Mouse (Mus musculus) cerebellum, adult (tissue): Measurements from ENCODE around the gene Kif4.

Experiments used
- ATAC-seq: cut with Nextera tagmentation; 2 replicates; pipeline ENCODE4 v1.9.2; 2017; ENCODE audit warnings: mild to moderate bottlenecking, moderate library complexity, mixed read lengths; ENCODE audit not compliant: insufficient number of reproducible peaks, low FRiP score, low TSS enrichment

Gene Kif4

DNA sequence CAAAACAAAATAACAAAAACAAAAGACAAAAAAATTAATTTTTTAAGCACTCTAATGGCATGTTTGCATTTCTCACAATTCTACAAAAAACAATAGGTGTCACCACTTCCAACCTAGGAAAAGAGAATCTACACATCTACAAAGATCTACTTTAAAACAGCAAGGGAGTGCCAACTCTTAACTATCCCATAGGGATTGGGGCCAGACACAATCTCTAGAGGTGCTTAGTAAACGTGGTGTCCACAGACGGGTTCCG, at the start of gene Kif4:
Gene Kif4 (plus strand): TSS at position 192 of the 256 bp plus-strand sequence.
- no peak for ATAC-seq

DNA sequence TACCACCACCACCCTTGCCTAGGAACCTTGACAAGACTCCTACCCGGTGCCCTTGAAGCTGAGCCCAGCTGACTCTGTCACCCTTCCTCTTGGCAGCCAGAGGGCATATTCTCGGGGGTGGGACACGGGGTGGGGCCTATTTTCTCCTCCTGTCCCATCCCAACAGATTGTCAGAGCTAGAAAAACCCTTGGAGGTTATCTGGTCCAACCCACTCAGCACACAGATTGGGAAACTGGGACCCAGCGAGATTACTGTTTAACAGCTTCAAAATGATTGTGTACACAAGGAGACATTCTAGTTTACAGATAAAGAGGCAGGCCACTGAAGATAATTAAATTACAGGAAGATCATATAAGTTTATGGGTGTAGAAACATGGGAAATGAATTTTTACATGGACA, 30.7 kb upstream of the Kif4 start, which contains the start of gene P2ry4:
Gene P2ry4 (minus strand): TSS at position 79 of the 400 bp plus-strand sequence.
- no peak for ATAC-seq

DNA sequence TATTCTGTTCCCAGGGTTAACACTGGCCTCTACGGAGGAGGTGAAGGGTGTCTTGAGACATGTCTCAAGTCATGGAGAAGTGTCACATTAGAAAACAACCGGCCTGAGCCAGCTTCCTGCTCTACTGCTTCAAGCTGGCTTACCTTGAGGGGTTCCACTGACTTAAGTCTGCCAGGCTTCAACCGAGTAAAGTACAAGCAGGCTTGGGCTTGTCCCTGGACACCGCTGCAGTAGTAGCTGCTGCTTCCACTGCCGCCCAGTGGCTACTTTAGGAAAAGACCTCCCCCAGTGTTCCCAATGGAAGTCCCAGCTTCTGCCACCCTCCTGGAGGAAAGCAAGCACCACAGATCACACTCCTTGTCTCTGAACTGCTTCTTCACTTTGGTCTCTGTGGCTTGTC, 28.1 kb upstream of the Kif4 start:
- ATAC-seq = no peak

DNA sequence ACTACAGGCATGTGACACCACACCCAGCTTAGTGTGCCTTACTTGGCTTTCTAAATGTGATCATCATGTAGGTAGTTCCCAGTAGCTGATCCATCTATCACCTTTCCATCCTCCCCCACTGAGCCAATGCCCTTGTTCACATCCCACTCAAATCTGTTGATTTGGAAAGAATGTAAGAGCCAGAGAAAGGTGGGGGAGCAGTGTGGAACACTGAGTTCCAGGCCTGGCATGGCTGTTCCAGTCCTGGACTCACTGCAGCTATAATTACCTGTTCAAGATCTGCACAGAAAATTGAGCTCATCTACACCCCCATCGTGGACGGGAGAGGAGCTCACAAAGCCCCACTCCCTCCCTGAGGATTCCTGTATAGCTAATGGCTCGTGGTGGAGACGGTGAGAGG, 25.8 kb upstream of the Kif4 start:
- ATAC-seq = no peak

DNA sequence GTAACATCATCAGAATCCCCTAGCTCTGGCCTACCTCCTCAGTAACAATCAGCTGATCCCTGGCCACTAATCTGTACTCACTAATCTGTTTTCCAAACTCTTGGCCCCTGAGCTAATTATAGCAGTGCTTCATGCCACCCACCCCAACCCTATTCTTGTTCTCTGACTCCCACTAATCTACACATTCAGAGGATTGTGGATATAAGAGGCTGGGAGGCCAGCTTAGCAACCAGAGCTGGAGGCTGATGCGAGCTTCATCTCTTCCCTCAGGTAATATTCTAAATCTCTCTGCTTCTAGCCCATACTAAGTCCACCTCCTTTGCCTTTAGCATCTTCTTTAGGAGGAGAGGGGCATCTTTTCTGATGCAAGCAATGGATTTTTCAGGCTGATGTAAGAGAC, 20.2 kb upstream of the Kif4 start, which contains the start of gene Arr3:
Gene Arr3 (plus strand): TSS at position 184 of the 400 bp plus-strand sequence.
- no peak for ATAC-seq

GRCm38 (mm10) chrX:100618488-100618887, 7.0 kb upstream of the Kif4 start:
- no peak for ATAC-seq

- ATAC-seq = no peak
Measured at GRCm38 (mm10) chrX:100621366-100621765, 4.2 kb upstream of the Kif4 start.

DNA sequence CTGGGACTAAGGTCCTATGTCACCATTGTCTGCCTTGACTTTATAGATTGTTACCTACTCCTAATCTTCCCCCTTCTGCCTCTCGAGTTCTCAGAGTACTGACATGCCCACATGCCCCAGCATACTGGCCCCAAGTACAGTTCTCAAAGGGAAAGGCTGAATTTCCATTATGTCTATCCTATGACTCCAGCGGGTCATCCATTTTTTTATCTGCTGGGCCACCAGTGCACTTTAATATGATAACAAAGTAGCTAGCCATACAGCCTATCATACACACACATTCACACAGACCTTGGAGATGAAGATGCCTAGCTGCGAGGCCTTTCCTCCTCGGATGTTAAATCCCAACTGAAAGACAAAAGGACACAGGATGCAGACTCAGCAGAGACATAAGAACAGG, 1.3 kb upstream of the Kif4 start:
- no peak for ATAC-seq

DNA sequence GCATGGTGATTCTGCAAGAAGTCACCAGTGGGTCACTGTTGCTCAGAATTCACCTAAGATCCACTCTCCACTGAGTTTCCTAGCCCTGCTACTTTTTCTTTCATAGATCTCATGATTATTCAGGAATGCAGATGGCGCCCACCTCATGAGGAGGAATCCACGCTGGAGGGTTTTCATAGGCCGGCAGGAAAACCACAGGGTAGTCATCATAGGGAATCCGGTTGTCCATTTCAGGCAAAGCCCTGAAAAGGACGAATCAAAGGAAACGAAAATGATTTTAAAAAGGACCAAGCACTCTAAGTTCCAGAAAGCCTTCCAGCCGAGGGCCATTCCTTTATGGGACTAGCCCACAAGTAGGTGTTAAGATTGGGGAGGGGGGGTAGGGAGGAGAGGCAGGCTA, 391 bp upstream of the Kif4 start:
- no peak for ATAC-seq

DNA sequence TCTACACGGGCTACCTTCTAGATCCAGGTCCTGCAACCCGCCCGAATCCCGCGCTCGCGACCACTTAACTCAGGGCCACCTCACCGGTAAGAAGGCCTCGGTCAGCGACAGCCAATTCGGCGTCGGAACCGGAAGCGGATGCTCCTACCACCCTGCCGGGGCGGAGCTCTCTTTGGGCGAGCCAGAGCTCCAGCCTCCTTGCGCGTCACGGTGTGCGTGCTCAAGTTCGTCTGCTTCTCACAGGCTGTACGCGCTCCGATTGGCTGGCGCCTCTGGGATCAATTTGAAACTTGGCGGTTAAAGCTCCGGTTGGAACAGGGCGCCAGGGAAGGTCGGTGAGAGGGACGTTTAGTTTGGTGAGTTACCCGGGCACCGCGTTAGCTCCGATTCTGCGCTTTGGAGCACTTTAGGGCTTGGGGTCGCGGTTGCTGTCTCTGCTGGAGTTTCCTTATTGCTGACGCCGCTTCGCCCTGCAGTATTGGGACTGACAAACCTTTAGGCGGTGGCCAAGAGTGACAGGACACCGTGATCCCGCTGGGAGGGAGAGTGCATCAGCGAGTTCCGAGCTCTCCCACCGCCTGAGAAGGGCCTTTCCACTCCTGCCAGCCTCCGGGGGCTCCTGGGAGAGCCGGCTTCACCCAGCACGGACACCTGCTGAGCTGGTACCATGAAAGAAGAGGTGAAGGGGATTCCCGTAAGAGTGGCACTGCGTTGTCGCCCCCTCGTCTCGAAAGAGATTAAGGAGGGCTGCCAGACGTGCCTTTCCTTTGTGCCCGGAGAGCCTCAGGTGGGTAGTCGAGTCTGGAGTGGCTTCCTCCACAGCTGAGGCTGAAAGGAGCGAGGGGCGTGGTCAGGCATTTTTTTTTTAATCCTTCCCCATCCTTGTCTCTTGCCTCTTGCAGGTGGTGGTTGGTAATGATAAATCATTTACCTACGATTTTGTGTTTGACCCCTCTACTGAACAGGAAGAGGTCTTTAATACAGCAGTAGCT, 561 bp downstream of the Kif4 start, which contains the start of gene Pdzd11:
Gene Pdzd11 (minus strand): TSS at position 767 of the 992 bp plus-strand sequence.
- peak; percentile 100 for ATAC-seq

- no peak for ATAC-seq
Measured at GRCm38 (mm10) chrX:100629076-100629475, 3.5 kb downstream of the Kif4 start.

DNA sequence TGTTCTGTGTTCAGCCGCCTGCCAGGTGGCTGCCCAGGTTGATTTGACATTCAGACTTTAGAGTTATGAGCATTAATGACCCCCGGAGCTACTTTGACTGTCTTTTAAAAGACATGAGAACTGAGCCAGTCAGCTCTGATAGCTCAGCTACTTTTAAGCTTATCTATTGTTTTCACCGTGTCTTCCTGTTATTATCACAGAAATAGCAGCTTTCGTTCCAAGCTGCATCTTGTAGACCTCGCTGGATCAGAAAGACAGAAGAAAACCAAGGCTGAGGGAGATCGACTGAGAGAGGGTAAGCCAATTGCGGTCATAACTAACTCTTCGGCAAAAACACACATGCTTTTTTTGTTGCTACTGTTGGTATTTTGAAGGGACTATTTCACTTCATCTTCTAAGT, 12.9 kb downstream of the Kif4 start:
- ATAC-seq = no peak

GRCm38 (mm10) chrX:100652848-100653247, 27.3 kb downstream of the Kif4 start:
- ATAC-seq = no peak

GRCm38 (mm10) chrX:100664825-100665224, 39.3 kb downstream of the Kif4 start:
- ATAC-seq = no peak

DNA sequence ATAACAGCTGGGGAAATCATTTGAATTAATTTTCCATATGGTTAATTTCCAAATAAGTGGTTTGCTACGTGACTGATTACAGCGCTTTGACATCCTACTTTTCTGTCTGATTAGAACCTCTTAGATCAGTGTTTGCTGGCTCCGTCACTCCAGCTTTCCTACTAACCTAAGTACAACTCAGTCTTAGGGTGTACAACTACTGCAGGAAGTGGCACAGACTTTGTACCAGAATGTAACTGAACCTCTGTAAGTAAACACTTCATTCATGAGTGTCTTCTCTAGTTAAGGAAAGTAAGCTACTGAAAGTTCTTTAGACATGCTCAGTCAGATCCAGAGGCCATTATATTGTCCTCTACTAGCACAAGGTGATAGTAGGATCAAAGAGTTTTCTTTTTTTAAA, 52.7 kb downstream of the Kif4 start:
- ATAC-seq = no peak

- ATAC-seq = no peak
Measured at GRCm38 (mm10) chrX:100686527-100686926, 61.0 kb downstream of the Kif4 start.

- ATAC-seq = no peak
Measured at GRCm38 (mm10) chrX:100687360-100688032, 62.0 kb downstream of the Kif4 start.

GRCm38 (mm10) chrX:100688033-100688370, 62.5 kb downstream of the Kif4 start:
- no peak for ATAC-seq

- ATAC-seq = no peak
Measured at GRCm38 (mm10) chrX:100696776-100697175, 71.2 kb downstream of the Kif4 start.

DNA sequence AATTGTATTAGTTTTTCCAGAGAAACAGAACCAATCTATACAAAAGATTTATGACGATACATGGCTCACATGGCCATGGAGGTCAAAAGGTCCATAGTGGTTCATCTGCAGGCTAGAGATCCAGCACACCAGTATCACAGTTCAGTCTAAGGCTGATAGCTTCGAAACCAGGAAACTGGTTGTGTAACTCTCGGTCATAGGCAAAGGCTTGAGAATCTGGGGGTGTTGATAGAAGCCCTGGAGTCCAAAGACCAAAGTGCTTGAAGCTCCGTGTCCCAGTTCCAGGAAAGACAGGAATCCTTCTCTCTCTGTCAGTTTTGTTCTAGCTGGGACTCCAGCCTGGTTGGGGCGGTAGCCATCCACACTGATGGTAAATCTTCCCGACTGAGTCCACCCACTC, 82.5 kb downstream of the Kif4 start:
- no peak for ATAC-seq

DNA sequence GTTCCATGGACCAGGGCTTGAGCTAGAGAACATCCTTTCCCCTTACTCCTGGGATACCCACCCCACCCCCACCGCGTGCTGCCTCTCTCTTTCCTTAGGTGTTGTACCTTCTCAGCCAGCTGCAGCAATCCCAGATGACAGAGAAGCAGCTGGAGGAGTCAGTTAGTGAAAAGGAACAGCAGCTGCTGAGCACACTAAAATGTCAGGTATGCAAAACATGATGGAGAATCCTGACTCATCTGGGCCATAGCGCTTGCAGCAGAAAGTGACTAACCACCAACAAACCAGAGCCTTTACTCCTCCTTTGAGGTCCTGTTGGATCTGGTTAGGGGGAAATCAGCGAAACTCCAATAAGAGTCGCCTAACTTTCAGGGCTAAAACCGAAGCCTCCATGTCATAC, 90.6 kb downstream of the Kif4 start:
- no peak for ATAC-seq

- ATAC-seq = no peak
Measured at GRCm38 (mm10) chrX:100728947-100729346, 103.4 kb downstream of the Kif4 start.
